Mouse (Mus musculus): Measurements from ENCODE around the gene Vamp2. TPM values are rescaled to one million over a fixed set of nuclear protein-coding genes. Genes with fewer than 3 reads are reported as not detected.

The Vamp2 gene
- total RNA-seq, 2 experiments from 2014 or later: 7.2 to 59.2 TPM

DNA sequence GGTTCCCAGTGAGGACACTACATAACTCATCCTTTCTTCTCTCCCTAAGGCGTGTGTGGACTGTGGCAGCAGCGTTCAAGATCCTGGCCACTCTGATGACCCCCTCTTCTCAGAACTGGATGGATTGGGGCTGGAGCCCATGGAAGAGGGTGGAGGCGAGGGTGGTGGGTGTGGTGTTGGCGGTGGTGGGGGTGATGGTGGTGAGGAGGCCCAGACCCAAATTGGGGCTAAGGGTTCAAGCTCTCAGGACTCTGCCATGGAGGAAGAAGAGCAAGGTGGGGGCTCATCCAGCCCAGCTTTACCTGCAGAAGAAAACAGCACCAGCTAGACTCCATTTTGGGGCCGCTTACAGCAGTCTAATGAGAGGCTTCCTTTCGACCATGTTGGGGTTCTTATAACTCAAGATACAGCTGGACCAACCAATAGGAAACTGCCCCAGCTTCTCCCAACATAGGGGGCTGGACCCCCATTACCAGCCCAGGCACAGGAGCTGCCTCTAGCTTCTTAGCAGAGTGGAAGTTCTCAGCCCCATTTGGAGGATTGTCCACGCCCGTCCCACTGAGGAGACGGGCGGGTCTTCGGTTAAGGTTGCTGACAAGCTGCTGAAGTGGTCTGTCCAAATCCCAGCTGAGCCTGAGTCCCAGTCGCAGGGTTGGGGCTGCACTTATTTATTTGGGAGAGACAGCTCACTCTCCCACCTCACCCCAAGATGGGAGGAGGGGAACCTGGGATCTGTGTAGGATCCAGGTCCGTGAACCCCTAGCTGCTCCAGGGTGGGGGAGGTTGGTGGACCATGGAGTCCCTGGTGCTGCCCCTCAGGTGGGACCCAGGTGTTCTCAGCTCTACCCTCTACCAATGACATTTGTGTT lies 21.0 kb downstream of the Vamp2 start:
- ATAC-seq (replicated peaks; ENCODE audit: poor library complexity, severe bottlenecking): no peak

GRCm38 (mm10) chr11:69110319-69111046 lies 22.2 kb downstream of the Vamp2 start:
- peak; percentile 71 for ATAC-seq (replicated peaks; ENCODE audit: poor library complexity, severe bottlenecking)

DNA sequence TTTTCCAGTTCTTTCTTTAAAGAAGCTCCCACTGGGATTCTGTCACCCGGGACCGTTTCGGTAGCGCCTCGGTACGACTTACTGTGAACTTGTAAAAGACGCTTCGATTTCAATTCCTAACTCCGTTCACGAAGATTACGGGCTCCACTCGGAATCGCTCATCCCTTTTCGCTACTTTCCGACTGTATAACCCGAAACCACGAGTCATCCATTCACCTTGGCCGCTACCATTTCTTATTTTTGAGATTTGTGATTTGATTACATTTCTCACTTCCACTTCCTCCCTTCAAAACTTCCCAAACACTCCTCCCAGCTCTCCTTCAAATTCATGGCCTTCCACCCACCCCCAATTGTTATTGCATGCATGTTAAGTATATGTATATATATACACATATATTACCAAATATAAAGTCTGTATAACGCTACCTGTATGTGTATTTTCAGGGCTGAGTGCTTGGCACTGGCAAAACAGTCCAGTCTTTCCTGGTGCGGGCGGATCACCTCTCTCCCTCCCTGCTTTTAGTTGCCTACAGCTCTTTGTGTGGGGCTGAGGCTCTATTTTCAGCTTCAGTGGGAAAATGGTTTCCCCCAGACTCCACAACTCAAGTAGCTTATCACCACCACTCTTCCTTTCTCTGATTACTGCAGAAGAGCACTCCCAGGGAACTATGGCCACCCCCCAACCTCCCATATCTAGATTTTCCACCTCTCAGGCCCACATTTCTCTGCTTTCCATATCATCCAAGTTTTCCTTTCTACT lies 22.9 kb downstream of the Vamp2 start:
- no peak for ATAC-seq (replicated peaks; ENCODE audit: poor library complexity, severe bottlenecking)

DNA sequence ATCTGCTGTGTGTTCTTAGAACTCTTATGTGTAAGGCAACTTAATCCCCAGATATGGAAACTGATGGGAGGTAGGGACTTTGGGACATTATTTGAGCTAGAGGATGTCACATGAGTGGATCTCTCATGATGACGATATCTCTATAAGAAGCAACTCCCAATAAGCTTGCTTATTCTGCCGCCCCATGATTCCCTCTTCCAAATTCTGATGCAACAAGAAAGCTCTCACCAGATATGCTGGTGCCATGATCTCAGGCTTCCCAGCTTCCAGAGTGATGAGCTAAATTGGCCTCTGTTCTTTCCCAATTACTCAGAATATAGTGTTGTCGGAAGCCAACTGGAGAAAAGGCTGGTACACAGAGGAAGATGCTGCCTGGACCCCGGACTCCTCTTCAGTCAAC lies 23.6 kb downstream of the Vamp2 start:
- ATAC-seq (replicated peaks; ENCODE audit: poor library complexity, severe bottlenecking): no peak

DNA sequence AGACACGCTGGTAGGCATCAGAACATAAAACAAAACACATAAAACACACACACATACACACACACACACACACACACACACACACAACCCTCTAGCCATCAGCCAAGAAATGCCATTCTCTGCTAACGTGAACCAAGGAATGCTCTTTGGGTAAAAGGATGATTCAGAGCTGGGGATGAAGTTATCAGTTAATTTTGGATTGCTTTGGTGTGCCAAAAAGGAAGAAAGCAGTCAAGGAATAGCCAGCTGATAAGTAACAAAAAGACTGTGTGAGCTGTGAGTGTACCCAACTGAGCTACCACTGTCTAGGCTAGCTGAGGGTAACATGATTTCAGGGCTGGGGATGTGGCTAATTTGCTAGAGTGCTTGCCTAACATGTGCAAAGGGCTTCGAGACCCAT lies 25.7 kb downstream of the Vamp2 start:
- no peak for ATAC-seq (replicated peaks; ENCODE audit: poor library complexity, severe bottlenecking)

DNA sequence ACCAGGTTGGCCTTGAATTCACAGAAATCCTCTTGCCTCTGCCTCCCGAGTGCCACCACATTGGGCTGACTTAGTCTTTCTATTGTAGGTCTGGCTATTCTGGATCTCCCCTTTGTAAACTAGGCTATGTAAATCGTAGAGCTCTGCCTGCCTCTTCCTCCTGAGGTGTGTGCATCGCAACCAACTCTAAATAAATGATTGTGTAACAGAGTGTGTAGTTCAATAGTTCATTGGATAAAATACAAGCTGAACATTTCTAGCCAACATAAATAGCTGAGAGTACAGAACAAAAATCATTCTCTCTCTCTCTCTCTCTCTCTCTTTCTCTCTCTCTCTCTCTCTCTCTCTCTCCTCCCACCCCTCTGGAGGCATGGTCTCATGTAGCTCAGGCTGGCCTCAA lies 26.3 kb downstream of the Vamp2 start:
- ATAC-seq (replicated peaks; ENCODE audit: poor library complexity, severe bottlenecking): no peak

DNA sequence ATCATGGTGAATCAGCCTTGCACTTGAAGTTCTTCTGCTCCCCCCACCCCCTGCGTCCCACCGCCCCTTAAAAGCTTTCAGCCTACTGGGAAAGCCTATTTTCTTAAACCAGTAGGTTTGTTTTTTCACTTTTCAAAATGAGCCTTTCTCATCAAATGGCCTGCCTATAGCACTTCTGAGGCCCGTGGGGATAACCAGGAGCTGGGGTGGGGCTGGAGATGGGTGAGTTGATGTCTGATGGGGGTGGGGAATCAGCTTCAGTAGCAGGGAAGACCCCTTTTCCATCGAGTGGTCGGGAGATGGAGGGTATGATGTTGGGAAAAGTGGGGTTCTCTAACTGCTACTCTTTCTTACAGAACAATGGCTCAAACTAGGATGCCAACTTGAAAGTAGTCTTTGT lies 28.6 kb downstream of the Vamp2 start:
- no peak for ATAC-seq (replicated peaks; ENCODE audit: poor library complexity, severe bottlenecking)

GRCm38 (mm10) chr11:69117737-69118695 lies 29.7 kb downstream of the Vamp2 start:
- peak; percentile 33 for ATAC-seq (replicated peaks; ENCODE audit: poor library complexity, severe bottlenecking)

- 0 out of 2 replicates have a peak, but pooled peaks have one; percentile 10 for ATAC-seq (replicated peaks; ENCODE audit: poor library complexity, severe bottlenecking)
Measured at GRCm38 (mm10) chr11:69118765-69119164, 30.5 kb downstream of the Vamp2 start.

- no peak for ATAC-seq (replicated peaks; ENCODE audit: poor library complexity, severe bottlenecking)
Measured at GRCm38 (mm10) chr11:69119446-69120155, 31.3 kb downstream of the Vamp2 start.

DNA sequence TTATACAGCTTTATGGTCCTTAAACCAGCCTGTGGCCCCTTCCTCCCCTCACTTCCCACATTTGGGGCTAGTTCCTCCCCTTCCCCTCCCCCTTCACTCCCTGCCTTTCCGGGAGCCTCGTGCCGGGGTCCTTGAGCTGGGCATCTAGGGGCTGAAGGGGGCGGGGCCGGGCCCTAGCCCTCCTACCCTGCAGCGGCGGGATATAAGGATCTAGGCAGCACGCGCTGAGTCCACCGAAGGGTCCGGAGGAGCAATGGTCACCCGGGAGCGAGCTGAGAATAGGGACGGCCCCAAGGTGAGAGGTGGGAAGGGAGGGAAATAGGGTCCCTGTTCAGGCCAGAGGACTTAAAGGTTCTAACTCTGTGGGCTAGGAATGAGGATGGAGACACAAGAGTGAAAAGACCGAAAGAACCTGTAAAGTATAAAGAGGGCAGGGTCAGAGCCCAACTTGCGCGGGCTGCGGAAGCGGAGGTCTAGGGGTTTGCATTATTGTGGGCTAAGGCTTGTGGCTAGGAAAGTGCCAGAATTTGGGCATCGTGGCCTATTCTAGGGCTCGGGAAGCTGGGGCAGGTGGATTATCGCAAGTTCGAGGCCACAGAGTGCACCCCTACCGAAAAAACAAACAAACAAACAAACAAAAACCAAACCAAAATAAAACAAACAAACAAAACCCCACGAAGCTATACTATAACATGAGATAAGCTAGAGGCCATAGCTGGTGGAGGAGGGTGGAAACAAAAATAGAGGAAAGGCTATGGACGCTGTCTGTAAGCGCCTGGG lies 32.1 kb downstream of the Vamp2 start, which contains the start of gene Hes7:
TSS of gene Hes7 (plus strand) at position 184 of the 780 bp plus-strand sequence.
- ATAC-seq (replicated peaks; ENCODE audit: poor library complexity, severe bottlenecking): peak; percentile 2; the same call in 1 of the 2 replicates

DNA sequence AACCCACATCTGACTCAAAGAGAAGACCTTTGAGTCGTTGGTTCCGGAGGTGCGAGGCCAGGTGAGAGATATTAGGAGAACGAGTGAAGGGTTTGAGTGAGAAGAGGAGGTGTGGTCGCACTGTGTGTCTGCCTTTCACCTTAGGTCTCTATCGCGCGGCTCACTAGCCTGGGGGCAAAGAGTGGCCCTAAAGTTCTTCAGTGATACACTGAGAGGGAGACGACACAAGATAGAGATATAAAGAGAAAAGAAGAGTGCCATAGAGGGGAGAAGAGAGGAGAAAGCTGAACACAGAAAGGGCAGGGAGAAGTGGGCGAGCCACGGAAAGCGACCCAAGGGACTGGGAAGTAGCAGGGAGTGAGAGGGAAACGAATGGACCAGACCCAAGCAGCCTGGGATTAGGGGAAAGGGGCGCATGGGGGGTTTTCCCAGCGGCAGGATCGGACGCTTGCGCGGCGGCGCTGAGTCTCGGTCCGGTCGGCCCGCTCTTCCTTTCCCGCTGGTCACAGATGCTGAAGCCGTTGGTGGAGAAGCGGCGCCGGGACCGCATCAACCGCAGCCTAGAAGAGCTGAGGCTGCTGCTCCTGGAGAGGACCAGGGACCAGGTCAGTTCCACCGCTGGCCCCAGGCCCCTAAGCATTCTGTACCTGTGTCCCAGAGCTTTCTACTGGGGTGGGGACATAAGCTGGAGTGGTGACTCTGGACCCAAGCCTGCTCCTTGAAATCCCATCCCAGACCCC lies 32.9 kb downstream of the Vamp2 start:
- ATAC-seq (replicated peaks; ENCODE audit: poor library complexity, severe bottlenecking): no peak

DNA sequence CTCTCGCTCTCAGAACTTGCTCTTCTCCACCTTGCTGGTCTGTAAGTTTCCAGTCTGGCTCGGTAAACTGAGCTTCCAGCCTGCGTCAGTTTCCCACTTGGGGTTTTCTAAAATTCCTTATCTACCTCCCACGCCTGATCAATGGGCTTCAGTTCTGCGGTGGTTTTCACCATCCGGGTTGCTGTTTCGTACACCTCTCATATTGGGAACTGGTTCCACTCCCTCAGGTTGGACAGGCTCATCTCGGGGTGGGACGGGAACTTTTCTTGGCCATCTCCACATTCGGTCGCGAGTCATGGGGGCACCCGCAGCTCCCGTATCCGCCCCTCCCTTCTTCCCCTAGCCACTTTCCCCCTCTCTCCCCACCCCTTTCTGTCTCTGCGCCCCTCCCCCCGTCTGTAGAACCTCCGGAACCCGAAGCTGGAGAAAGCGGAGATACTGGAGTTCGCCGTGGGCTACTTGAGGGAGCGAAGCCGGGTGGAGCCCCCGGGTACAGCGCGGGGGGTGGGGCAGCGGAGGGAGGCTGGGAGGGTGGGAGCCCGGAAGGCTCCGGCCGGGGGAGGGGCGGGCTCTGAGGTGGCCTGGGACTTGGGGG lies 33.5 kb downstream of the Vamp2 start:
- no peak for ATAC-seq (replicated peaks; ENCODE audit: poor library complexity, severe bottlenecking)

DNA sequence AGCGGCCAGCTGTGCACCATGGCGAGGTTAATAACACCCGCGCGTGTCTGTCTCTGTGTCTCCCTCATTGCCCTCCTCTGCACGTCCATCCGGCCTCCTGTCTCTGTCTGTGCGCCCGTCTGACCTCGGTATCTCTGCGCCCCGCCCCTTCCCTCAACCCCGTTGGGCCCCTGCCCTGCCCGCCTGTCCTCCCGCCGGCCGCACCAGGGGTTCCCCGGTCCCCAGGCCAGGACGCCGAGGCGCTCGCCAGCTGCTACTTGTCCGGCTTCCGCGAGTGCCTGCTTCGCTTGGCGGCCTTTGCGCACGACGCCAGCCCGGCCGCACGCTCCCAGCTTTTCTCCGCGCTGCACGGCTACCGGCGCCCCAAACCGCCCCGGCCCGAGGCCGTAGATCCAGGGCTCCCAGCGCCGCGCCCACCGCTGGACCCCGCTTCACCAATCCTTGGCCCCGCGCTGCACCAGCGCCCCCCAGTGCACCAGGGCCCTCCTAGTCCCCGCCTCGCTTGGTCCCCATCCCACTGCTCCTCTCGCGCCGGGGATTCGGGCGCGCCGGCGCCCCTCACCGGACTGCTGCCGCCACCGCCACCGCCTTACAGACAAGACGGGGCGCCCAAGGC lies 34.2 kb downstream of the Vamp2 start, which contains the start of gene 9130213A22Rik:
TSS of gene 9130213A22Rik (minus strand) at position 254 of the 616 bp plus-strand sequence.
- ATAC-seq (replicated peaks; ENCODE audit: poor library complexity, severe bottlenecking): peak; percentile 47

DNA sequence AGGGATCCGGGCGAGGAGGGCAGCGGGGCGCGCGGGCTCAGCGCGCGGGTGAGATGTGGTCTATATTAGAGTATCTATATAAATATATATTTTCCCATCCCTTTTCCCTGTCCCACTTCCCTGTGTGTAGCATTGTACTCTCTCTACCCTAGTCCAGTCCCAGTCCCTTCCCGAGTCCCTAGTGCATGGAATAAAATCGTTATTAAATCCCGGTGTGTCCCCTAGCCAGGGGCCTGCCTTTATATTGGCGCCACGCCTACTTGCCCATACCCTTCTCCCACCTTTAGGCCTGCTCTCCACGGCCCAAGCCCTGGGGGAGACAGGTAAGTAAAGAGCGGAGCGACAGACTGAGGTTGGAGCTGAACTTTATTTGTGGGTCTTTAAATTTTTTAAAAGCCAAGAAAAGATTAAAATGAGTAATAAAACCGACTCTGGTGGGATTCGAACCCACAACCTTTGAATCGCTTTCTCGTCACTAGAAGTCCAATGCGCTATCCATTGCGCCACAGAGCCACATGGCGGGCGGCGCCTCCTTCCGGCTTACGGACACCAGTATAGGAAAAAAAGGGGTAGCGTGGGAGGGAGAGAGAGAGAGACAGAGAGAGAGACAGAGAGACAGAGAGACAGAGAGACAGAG lies 34.9 kb downstream of the Vamp2 start:
- ATAC-seq (replicated peaks; ENCODE audit: poor library complexity, severe bottlenecking): no peak
